Mouse (Mus musculus): ENCODE results near the gene Aff4.

DNA sequence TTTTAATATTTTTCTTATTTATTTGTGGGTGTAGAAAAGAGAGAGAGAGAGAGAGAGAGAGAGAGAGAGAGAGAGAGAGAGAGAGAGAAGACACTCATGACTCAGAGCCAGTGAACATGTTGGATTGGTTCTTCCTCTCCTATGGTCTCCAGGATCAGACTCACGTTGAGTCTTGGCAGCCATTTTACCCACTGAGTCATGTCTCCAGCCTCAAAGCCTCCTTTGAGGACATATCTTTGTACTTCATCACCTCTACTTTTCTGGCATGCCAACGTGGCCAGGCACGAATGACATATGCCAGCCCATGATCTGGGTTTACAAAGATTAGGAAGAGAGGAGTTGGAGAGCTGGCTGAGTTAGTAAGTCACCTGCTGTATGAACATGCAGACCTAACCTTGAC lies 109.6 kb downstream of the Aff4 start:
- TF ChIP-seq ZMIZ1 (IDR thresholded peaks at IDR 0.05; ENCODE audit: low read depth, low read length) (no peak), POLR2A (IDR thresholded peaks at IDR 0.05; ENCODE audit: low read depth, low read length) (no peak), TCF12 (IDR thresholded peaks at IDR 0.05; ENCODE audit: low read depth, low read length) (no peak), CTCF (conservative IDR thresholded peaks at IDR 0.05 in 1 of 2, IDR thresholded peaks at IDR 0.05 in 1 of 2; ENCODE audit: low read depth in 2 of 2, low read length in 2 of 2) (no peak), ZKSCAN1 (IDR thresholded peaks at IDR 0.05; ENCODE audit: borderline replicate concordance, low read depth, low read length) (no peak), USF2 (conservative IDR thresholded peaks at IDR 0.05; ENCODE audit: low read depth, low read length) (no peak), NELFE (IDR thresholded peaks at IDR 0.05; ENCODE audit: low read depth, low read length) (no peak), MAX (IDR thresholded peaks at IDR 0.05; ENCODE audit: low read length) (no peak), MAFK (IDR thresholded peaks at IDR 0.05; ENCODE audit: insufficient replicate concordance, low read length) (no peak), KAT2A (IDR thresholded peaks at IDR 0.05; ENCODE audit: insufficient replicate concordance, low read length) (no peak)
